Mouse (Mus musculus) heart, embryonic 13.5 days (tissue): Measurements from ENCODE around the gene Tln2. TPM values are rescaled to one million over a fixed set of nuclear protein-coding genes. Genes with fewer than 3 reads are reported as not detected.
A peak's percentile ranks its signal among the peaks of the same experiment; 100 is the strongest.

Source experiments
- ATAC-seq: fragments of 200-750 bp; cut with Nextera tagmentation; 2 replicates; pipeline ENCODE4 v1.8.0; 2017; ENCODE audit warnings: moderate TSS enrichment; ENCODE audit not compliant: insufficient number of reproducible peaks, low FRiP score, low TSS enrichment; ENCODE audit errors: extremely low read depth
- H3K27ac ChIP-seq: fragments of 300-500 bp; sonication (generic); replicated peaks from 2 replicates; pipeline ENCODE4 v1.5.1; 2015; ENCODE audit warnings: moderate library complexity, mild to moderate bottlenecking, inconsistent platforms
- H3K27me3 ChIP-seq: fragments of 300-500 bp; sonication (generic); replicated peaks from 2 replicates; pipeline ENCODE4 v1.6.1; 2015; ENCODE audit warnings: mild to moderate bottlenecking, inconsistent platforms
- H3K36me3 ChIP-seq: fragments of 300-500 bp; sonication (generic); 2 replicates; pipeline ENCODE4 v1.6.1; 2015; ENCODE audit warnings: mild to moderate bottlenecking, inconsistent platforms
- H3K4me1 ChIP-seq: fragments of 300-500 bp; sonication (generic); 2 replicates; pipeline ENCODE4 v1.6.1; 2015; ENCODE audit warnings: inconsistent platforms
- H3K4me2 ChIP-seq: fragments of 300-500 bp; sonication (generic); 2 replicates; pipeline ENCODE4 v1.6.1; 2015; ENCODE audit warnings: inconsistent platforms, mild to moderate bottlenecking, moderate library complexity
- H3K4me3 ChIP-seq: fragments of 300-500 bp; sonication (generic); 2 replicates; pipeline ENCODE4 v1.5.1; 2015; ENCODE audit warnings: moderate library complexity, mild to moderate bottlenecking, inconsistent platforms
- H3K9ac ChIP-seq: fragments of 300-500 bp; sonication (generic); 2 replicates; pipeline ENCODE4 v1.6.1; 2015; ENCODE audit warnings: inconsistent platforms, mild to moderate bottlenecking, moderate library complexity
- H3K9me3 ChIP-seq: fragments of 300-500 bp; sonication (generic); 2 replicates; pipeline ENCODE4 v1.6.1; 2016; ENCODE audit warnings: inconsistent platforms
- WGBS: fragments of 180-500 bp; shearing (Covaris S2); methylation state at CpG from one replicate; pipeline ENCODE4 v1.1.7; 2015; ENCODE audit warnings: mixed read lengths; 5-methylcytosine and 5-hydroxymethylcytosine counted together
- polyA plus RNA-seq: library from polyadenylated mRNA; unstranded; fragments of >200 nt; fragmentation: Nextera tagmentation; extraction: Ambion mirVana; gene quantifications from 2 replicates; pipeline ENCODE4 v1.2.1, GENCODE M21; 2015

Tln2 gene
- polyA plus RNA-seq, 1 experiment from 2014 or later, result 55.3 TPM

- Histone ChIP-seq H3K9me3 (no peaks in the 10 kb centered on the region), H3K4me3 (no peak overlapping the region), H3K27ac (no peak overlapping the region), H3K4me2 (no peak overlapping the region), H3K36me3 (peaks cover 49% of the 10 kb centered on the region), H3K4me1 (peaks cover 9% of the 10 kb centered on the region), H3K27me3 (no peaks in the 10 kb centered on the region), H3K9ac (no peak overlapping the region)
- ATAC-seq, result no peak
- 66% methylated on average over 3 of the region's 3 CpGs for WGBS
Observed at GRCm38 (mm10) chr9:67236987-67237386, 322.5 kb downstream of the Tln2 start.

- Histone ChIP-seq H3K27me3 (no peaks in the 10 kb centered on the region), H3K9me3 (no peaks in the 10 kb centered on the region), H3K27ac (no peak overlapping the region), H3K36me3 (peaks cover 36% of the 10 kb centered on the region), H3K4me3 (no peak overlapping the region), H3K9ac (no peak overlapping the region), H3K4me1 (peaks cover 16% of the 10 kb centered on the region), H3K4me2 (no peak overlapping the region)
- ATAC-seq, result no peak
- WGBS, result 64% methylated on average over 12 of the region's 12 CpGs
Observed at GRCm38 (mm10) chr9:67235441-67236217, 323.9 kb downstream of the Tln2 start.

GRCm38 (mm10) chr9:67229033-67229432 is 330.5 kb downstream of the Tln2 start:
- H3K36me3 ChIP-seq, result peaks cover 57% of the 10 kb centered on the region
- H3K4me3 ChIP-seq, result no peak overlapping the region
- peaks cover 13% of the 10 kb centered on the region for H3K4me1 ChIP-seq
- no peaks in the 10 kb centered on the region for H3K9me3 ChIP-seq
- H3K27ac ChIP-seq, result no peak overlapping the region
- H3K9ac ChIP-seq, result no peak overlapping the region
- ATAC-seq, result no peak
- no peaks in the 10 kb centered on the region for H3K27me3 ChIP-seq
- no peak overlapping the region for H3K4me2 ChIP-seq
- WGBS, result 76% methylated on average over 5 of the region's 5 CpGs

GRCm38 (mm10) chr9:67220388-67220787 is 339.1 kb downstream of the Tln2 start:
- ATAC-seq, result no peak
- WGBS, result 56% methylated on average over 3 of the region's 3 CpGs
- Histone ChIP-seq H3K9me3 (no peaks in the 10 kb centered on the region), H3K4me1 (peaks cover 21% of the 10 kb centered on the region), H3K4me3 (no peak overlapping the region), H3K36me3 (peaks cover 71% of the 10 kb centered on the region), H3K27ac (no peak overlapping the region), H3K4me2 (no peak overlapping the region), H3K27me3 (no peaks in the 10 kb centered on the region), H3K9ac (no peak overlapping the region)

GRCm38 (mm10) chr9:67218001-67218400 is 341.5 kb downstream of the Tln2 start:
- no peaks in the 10 kb centered on the region for H3K27me3 ChIP-seq
- 62% methylated on average over 9 of the region's 9 CpGs for WGBS
- no peak overlapping the region for H3K9ac ChIP-seq
- H3K4me3 ChIP-seq, result no peak overlapping the region
- H3K36me3 ChIP-seq, result peaks cover 49% of the 10 kb centered on the region
- H3K27ac ChIP-seq, result no peak overlapping the region
- H3K4me2 ChIP-seq, result no peak overlapping the region
- peaks cover 41% of the 10 kb centered on the region for H3K4me1 ChIP-seq
- ATAC-seq, result no peak
- no peaks in the 10 kb centered on the region for H3K9me3 ChIP-seq

- Histone ChIP-seq H3K4me1 (peaks cover 44% of the 10 kb centered on the region), H3K4me2 (no peak overlapping the region), H3K36me3 (peaks cover 14% of the 10 kb centered on the region), H3K9me3 (no peaks in the 10 kb centered on the region), H3K4me3 (no peak overlapping the region), H3K27ac (peak overlapping the region; percentile 53; the same call in 1 of the 2 replicates), H3K27me3 (no peaks in the 10 kb centered on the region), H3K9ac (peak overlapping the region; percentile 57; the same call in 1 of the 2 replicates)
- 55% methylated on average over 3 of the region's 3 CpGs for WGBS
- no peak for ATAC-seq
Observed at GRCm38 (mm10) chr9:67214191-67214985, 345.1 kb downstream of the Tln2 start.

GRCm38 (mm10) chr9:67213275-67213674 is 346.2 kb downstream of the Tln2 start:
- peak overlapping the region; percentile 52; the same call in 1 of the 2 replicates for H3K9ac ChIP-seq
- WGBS, result 47% methylated on average over 6 of the region's 6 CpGs
- ATAC-seq, result no peak
- H3K27ac ChIP-seq, result peak overlapping the region; percentile 53
- H3K27me3 ChIP-seq, result no peaks in the 10 kb centered on the region
- H3K9me3 ChIP-seq, result no peaks in the 10 kb centered on the region
- H3K36me3 ChIP-seq, result 0 out of 2 replicates have a peak, but pooled peaks cover 4% of the 10 kb centered on the region
- H3K4me3 ChIP-seq, result no peak overlapping the region
- H3K4me1 ChIP-seq, result peaks cover 52% of the 10 kb centered on the region
- peak overlapping the region; percentile 52 for H3K4me2 ChIP-seq

GRCm38 (mm10) chr9:67211220-67211619 is 348.3 kb downstream of the Tln2 start:
- 93% methylated on average over 4 of the region's 4 CpGs for WGBS
- no peak overlapping the region for H3K4me3 ChIP-seq
- H3K36me3 ChIP-seq, result no peaks in the 10 kb centered on the region
- no peak overlapping the region for H3K9ac ChIP-seq
- H3K9me3 ChIP-seq, result no peaks in the 10 kb centered on the region
- H3K4me1 ChIP-seq, result peaks cover 53% of the 10 kb centered on the region
- no peaks in the 10 kb centered on the region for H3K27me3 ChIP-seq
- H3K27ac ChIP-seq, result no peak overlapping the region
- no peak overlapping the region for H3K4me2 ChIP-seq
- ATAC-seq, result no peak

- Histone ChIP-seq H3K4me3 (no peak overlapping the region), H3K36me3 (no peaks in the 10 kb centered on the region), H3K27ac (no peak overlapping the region), H3K4me2 (no peak overlapping the region), H3K9me3 (no peaks in the 10 kb centered on the region), H3K4me1 (peaks cover 43% of the 10 kb centered on the region), H3K9ac (no peak overlapping the region), H3K27me3 (no peaks in the 10 kb centered on the region)
- ATAC-seq, result no peak
- WGBS, result 86% methylated on average over 9 of the region's 9 CpGs
Observed at GRCm38 (mm10) chr9:67209451-67209850, 350.1 kb downstream of the Tln2 start.

GRCm38 (mm10) chr9:67208420-67208819 is 351.1 kb downstream of the Tln2 start:
- ATAC-seq, result no peak
- WGBS, result 16% methylated on average over 3 of the region's 3 CpGs
- H3K27ac ChIP-seq, result 0 out of 2 replicates have a peak overlapping the region, but pooled peaks have one; percentile 17
- no peaks in the 10 kb centered on the region for H3K9me3 ChIP-seq
- peaks cover 33% of the 10 kb centered on the region for H3K4me1 ChIP-seq
- 0 out of 2 replicates have a peak overlapping the region, but pooled peaks have one; percentile 10 for H3K4me2 ChIP-seq
- no peaks in the 10 kb centered on the region for H3K36me3 ChIP-seq
- H3K9ac ChIP-seq, result peak overlapping the region; percentile 42
- H3K27me3 ChIP-seq, result no peaks in the 10 kb centered on the region
- H3K4me3 ChIP-seq, result no peak overlapping the region

GRCm38 (mm10) chr9:67205175-67205574 is 354.3 kb downstream of the Tln2 start:
- no peak overlapping the region for H3K4me2 ChIP-seq
- no peak overlapping the region for H3K4me3 ChIP-seq
- 42% methylated on average over 4 of the region's 4 CpGs for WGBS
- H3K27ac ChIP-seq, result no peak overlapping the region
- no peak overlapping the region for H3K9ac ChIP-seq
- ATAC-seq, result no peak
- H3K36me3 ChIP-seq, result no peaks in the 10 kb centered on the region
- H3K27me3 ChIP-seq, result no peaks in the 10 kb centered on the region
- H3K9me3 ChIP-seq, result no peaks in the 10 kb centered on the region
- H3K4me1 ChIP-seq, result peaks cover 27% of the 10 kb centered on the region
